Mouse (Mus musculus): Measurements from ENCODE around the gene Acbd3. TPM values are rescaled to one million over a fixed set of nuclear protein-coding genes. Genes with fewer than 3 reads are reported as not detected.

The Acbd3 gene
- 16.6 and 18.5 TPM in 2 replicates for polyA plus RNA-seq (2016; fragmentation: Nextera tagmentation; extraction: Ambion mirVana)

GRCm38 (mm10) chr1:180725704-180726179 lies at the start of gene Acbd3:
Gene Acbd3 (plus strand): TSS chr1:180726043.
- Histone ChIP-seq H3K27ac (replicated peaks) (peak within 1 kb of the TSS; percentile 98), H3K27me3 (replicated peaks; ENCODE audit: low read depth, poor library complexity, severe bottlenecking) (no peaks in the 10 kb centered on the region), H3K9me3 (no peaks in the 10 kb centered on the region), H3K36me3 (replicated peaks) (no peaks in the 10 kb centered on the region), H3K4me1 (peaks cover 25% of the 10 kb centered on the region), H3K4me3 (peak within 1 kb of the TSS; percentile 100)
- under 1% methylated on average over 52 of the region's 52 CpGs for WGBS
- peak; percentile 96 for DNase-seq (ENCODE audit: low spot score)

- no peak for DNase-seq (ENCODE audit: low spot score)
- Histone ChIP-seq H3K27ac (replicated peaks) (no peak overlapping the region), H3K27me3 (replicated peaks; ENCODE audit: low read depth, poor library complexity, severe bottlenecking) (peaks cover 23% of the 10 kb centered on the region), H3K4me1 (no peaks in the 10 kb centered on the region), H3K9me3 (no peaks in the 10 kb centered on the region), H3K4me3 (no peak overlapping the region), H3K36me3 (replicated peaks) (peaks cover 59% of the 10 kb centered on the region)
- 92% methylated on average over 7 of the region's 7 CpGs for WGBS
These were observed 34.6 kb upstream of the Acbd3 start for GRCm38 (mm10) chr1:180691284-180691683.

GRCm38 (mm10) chr1:180696626-180697352 lies 29.1 kb upstream of the Acbd3 start, which contains the start of gene Mixl1:
Gene Mixl1 (minus strand): TSS chr1:180697034.
- Histone ChIP-seq H3K36me3 (replicated peaks) (peaks cover 14% of the 10 kb centered on the region), H3K9me3 (no peaks in the 10 kb centered on the region), H3K27me3 (replicated peaks; ENCODE audit: low read depth, poor library complexity, severe bottlenecking) (peaks cover 62% of the 10 kb centered on the region), H3K27ac (replicated peaks) (no peak within 1 kb of the TSS; the same call in 1 of the 2 replicates), H3K4me3 (peak within 1 kb of the TSS; percentile 63), H3K4me1 (peaks cover 10% of the 10 kb centered on the region)
- peak; percentile 64 for DNase-seq (ENCODE audit: low spot score)
- under 1% methylated on average over 79 of the region's 79 CpGs for WGBS

GRCm38 (mm10) chr1:180698063-180698462 lies 27.8 kb upstream of the Acbd3 start:
- 0 out of 2 replicates have a peak, but pooled peaks cover under 1% of the 10 kb centered on the region for H3K36me3 ChIP-seq (replicated peaks)
- peaks cover 10% of the 10 kb centered on the region for H3K4me1 ChIP-seq
- H3K27me3 ChIP-seq (replicated peaks; ENCODE audit: low read depth, poor library complexity, severe bottlenecking): peaks cover 62% of the 10 kb centered on the region
- no peak overlapping the region for H3K27ac ChIP-seq (replicated peaks)
- no peaks in the 10 kb centered on the region for H3K9me3 ChIP-seq
- DNase-seq (ENCODE audit: low spot score): no peak
- H3K4me3 ChIP-seq: no peak overlapping the region
- WGBS: 58% methylated on average over 5 of the region's 5 CpGs

- WGBS: 54% methylated on average over 6 of the region's 6 CpGs
- Histone ChIP-seq H3K27ac (replicated peaks) (no peak overlapping the region), H3K4me3 (no peak overlapping the region), H3K9me3 (no peaks in the 10 kb centered on the region), H3K27me3 (replicated peaks; ENCODE audit: low read depth, poor library complexity, severe bottlenecking) (peaks cover 22% of the 10 kb centered on the region), H3K36me3 (replicated peaks) (no peaks in the 10 kb centered on the region), H3K4me1 (peaks cover 14% of the 10 kb centered on the region)
- no peak for DNase-seq (ENCODE audit: low spot score)
These were observed 22.4 kb upstream of the Acbd3 start for GRCm38 (mm10) chr1:180703400-180703799.

GRCm38 (mm10) chr1:180707368-180707767 lies 18.5 kb upstream of the Acbd3 start:
- Histone ChIP-seq H3K27ac (replicated peaks) (no peak overlapping the region), H3K4me1 (peaks cover 14% of the 10 kb centered on the region), H3K27me3 (replicated peaks; ENCODE audit: low read depth, poor library complexity, severe bottlenecking) (0 out of 2 replicates have a peak, but pooled peaks cover 5% of the 10 kb centered on the region), H3K9me3 (no peaks in the 10 kb centered on the region), H3K36me3 (replicated peaks) (no peaks in the 10 kb centered on the region), H3K4me3 (no peak overlapping the region)
- DNase-seq (ENCODE audit: low spot score): no peak
- WGBS: 57% methylated on average over 3 of the region's 3 CpGs

- 75% methylated on average over 3 of the region's 3 CpGs for WGBS
- no peak overlapping the region for H3K4me3 ChIP-seq
- H3K36me3 ChIP-seq (replicated peaks): no peaks in the 10 kb centered on the region
- peaks cover 14% of the 10 kb centered on the region for H3K4me1 ChIP-seq
- H3K9me3 ChIP-seq: no peaks in the 10 kb centered on the region
- no peak for DNase-seq (ENCODE audit: low spot score)
- 0 out of 2 replicates have a peak, but pooled peaks cover 5% of the 10 kb centered on the region for H3K27me3 ChIP-seq (replicated peaks; ENCODE audit: low read depth, poor library complexity, severe bottlenecking)
- no peak overlapping the region for H3K27ac ChIP-seq (replicated peaks)
These were observed 18.0 kb upstream of the Acbd3 start for GRCm38 (mm10) chr1:180707813-180708212.

GRCm38 (mm10) chr1:180708935-180709776 lies 16.7 kb upstream of the Acbd3 start:
- no peak overlapping the region for H3K4me3 ChIP-seq
- H3K27me3 ChIP-seq (replicated peaks; ENCODE audit: low read depth, poor library complexity, severe bottlenecking): 0 out of 2 replicates have a peak, but pooled peaks cover 4% of the 10 kb centered on the region
- no peaks in the 10 kb centered on the region for H3K9me3 ChIP-seq
- DNase-seq (ENCODE audit: low spot score): no peak
- H3K27ac ChIP-seq (replicated peaks): no peak overlapping the region
- peaks cover 11% of the 10 kb centered on the region for H3K4me1 ChIP-seq
- 73% methylated on average over 14 of the region's 14 CpGs for WGBS
- H3K36me3 ChIP-seq (replicated peaks): no peaks in the 10 kb centered on the region

- 77% methylated on average over 5 of the region's 5 CpGs for WGBS
- H3K4me1 ChIP-seq: no peaks in the 10 kb centered on the region
These were observed 7.1 kb upstream of the Acbd3 start for GRCm38 (mm10) chr1:180718756-180719155.

GRCm38 (mm10) chr1:180719483-180719882 lies 6.4 kb upstream of the Acbd3 start:
- Histone ChIP-seq H3K9me3 (no peaks in the 10 kb centered on the region), H3K27ac (replicated peaks) (no peak overlapping the region), H3K36me3 (replicated peaks) (no peaks in the 10 kb centered on the region), H3K4me1 (no peaks in the 10 kb centered on the region), H3K27me3 (replicated peaks; ENCODE audit: low read depth, poor library complexity, severe bottlenecking) (no peaks in the 10 kb centered on the region), H3K4me3 (no peak overlapping the region)
- no peak for DNase-seq (ENCODE audit: low spot score)
- WGBS: 89% methylated on average over 6 of the region's 6 CpGs

More at GRCm38 (mm10) chr1:180718756-180719155, 7.1 kb upstream of the Acbd3 start:
- no peaks in the 10 kb centered on the region for H3K27me3 ChIP-seq (replicated peaks; ENCODE audit: low read depth, poor library complexity, severe bottlenecking)
- H3K9me3 ChIP-seq: no peaks in the 10 kb centered on the region
- no peaks in the 10 kb centered on the region for H3K36me3 ChIP-seq (replicated peaks)
- H3K27ac ChIP-seq (replicated peaks): no peak overlapping the region
- H3K4me3 ChIP-seq: no peak overlapping the region
- no peak for DNase-seq (ENCODE audit: low spot score)

GRCm38 (mm10) chr1:180719951-180720689 lies 5.7 kb upstream of the Acbd3 start:
- peaks cover 5% of the 10 kb centered on the region for H3K4me1 ChIP-seq
- WGBS: 47% methylated on average over 5 of the region's 5 CpGs

GRCm38 (mm10) chr1:180722608-180723007 lies 3.2 kb upstream of the Acbd3 start:
- Histone ChIP-seq H3K4me3 (no peak overlapping the region), H3K4me1 (peaks cover 19% of the 10 kb centered on the region), H3K27ac (replicated peaks) (no peak overlapping the region), H3K27me3 (replicated peaks; ENCODE audit: low read depth, poor library complexity, severe bottlenecking) (no peaks in the 10 kb centered on the region), H3K36me3 (replicated peaks) (no peaks in the 10 kb centered on the region), H3K9me3 (no peaks in the 10 kb centered on the region)
- DNase-seq (ENCODE audit: low spot score): no peak
- 43% methylated on average over 1 of the region's 1 CpGs for WGBS

More at GRCm38 (mm10) chr1:180719951-180720689, 5.7 kb upstream of the Acbd3 start:
- peak; percentile 87 for DNase-seq (ENCODE audit: low spot score)
- H3K4me3 ChIP-seq: no peak overlapping the region
- no peaks in the 10 kb centered on the region for H3K36me3 ChIP-seq (replicated peaks)
- no peaks in the 10 kb centered on the region for H3K27me3 ChIP-seq (replicated peaks; ENCODE audit: low read depth, poor library complexity, severe bottlenecking)
- H3K9me3 ChIP-seq: no peaks in the 10 kb centered on the region
- no peak overlapping the region for H3K27ac ChIP-seq (replicated peaks)

Data from embryonic facial prominence, embryonic 10.5 days (tissue).